Mouse (Mus musculus) Patski (cell line): ENCODE results near the gene Abi1. TPM values are rescaled to one million over a fixed set of nuclear protein-coding genes. Genes with fewer than 3 reads are reported as not detected.

Experiments used
- ATAC-seq: fragments of 100-300 bp; one replicate; pipeline ENCODE4 v1.8.0; 2021
- CTCF ChIA-PET: fragments of 350-600 bp; sonication (Branson Sonifier 250); formaldehyde crosslinking; loops from one replicate; lab custom pipeline; 2022; ENCODE audit warnings: inconsistent platforms; lab: Charles Lee
- POLR2A ChIA-PET: fragments of 350-600 bp; sonication (Branson Sonifier 250); formaldehyde crosslinking; loops from one replicate; lab custom pipeline; 2022; ENCODE audit warnings: antibody characterized with exemption, inconsistent platforms; lab: Charles Lee
- DNase-seq: peaks from one replicate; pipeline ENCODE4 v3.0.0-alpha.2; 2011; ENCODE audit warnings: low read depth, low spot score
- H3K27me3 ChIP-seq: fragments of 371-371 bp; one replicate; pipeline ENCODE4 v1.5.1; 2021
- CTCF ChIP-seq: fragments of 100-300 bp; IDR thresholded peaks from one replicate; pipeline ENCODE4 v1.5.1; 2021
- in situ Hi-C: fragments of 300-500 bp; cut with MboI; formaldehyde crosslinking; loops from 3 replicates; pipeline ENCODE4 v1.11.1; 2018; ENCODE audit warnings: low pct_unique_long_range_greater_than_20kb, mixed read lengths
- polyA plus RNA-seq: library from polyadenylated mRNA; unstranded; gene quantifications from one replicate; pipeline ENCODE4 v1.2.3, GENCODE M21; 2021

Gene Abi1
- polyA plus RNA-seq, 1 experiment from 2014 or later = 62.8 TPM

- POLR2A ChIA-PET = interaction anchor here (0.7 kb wide), 1 partner anchor 1344 kb away, joined by 4 read pairs; no protein-coding TSS in a partner anchor
- DNase-seq (no peak), ATAC-seq (no peak)
- H3K27me3 ChIP-seq = no peaks in the 10 kb centered on the region
- in situ Hi-C loops = no loop called here
- no peak for TF ChIP-seq CTCF
- CTCF ChIA-PET = no interaction called here
Measured at GRCm38 (mm10) chr2:22918651-22919050, 121.4 kb downstream of the Abi1 start.

- no peaks in the 10 kb centered on the region for H3K27me3 ChIP-seq
- CTCF ChIA-PET = no interaction called here
Measured at GRCm38 (mm10) chr2:22914421-22914820, 125.6 kb downstream of the Abi1 start.

GRCm38 (mm10) chr2:22903947-22904346, 136.1 kb downstream of the Abi1 start:
- H3K27me3 ChIP-seq = no peaks in the 10 kb centered on the region
- DNase-seq (no peak), ATAC-seq (no peak)
- TF ChIP-seq CTCF = no peak
- POLR2A ChIA-PET = no interaction called here
- CTCF ChIA-PET = no interaction called here
- in situ Hi-C loops = no loop called here

More at GRCm38 (mm10) chr2:22914421-22914820, 125.6 kb downstream of the Abi1 start:
- no peak for DNase-seq
- POLR2A ChIA-PET = no interaction called here
- no peak for ATAC-seq
- in situ Hi-C loops = no loop called here
- TF ChIP-seq CTCF = no peak

- ATAC-seq (peak; percentile 99), DNase-seq (peak; percentile 71)
- POLR2A ChIA-PET = no interaction called here
- no peaks in the 10 kb centered on the region for H3K27me3 ChIP-seq
- in situ Hi-C loops = no loop called here
- TF ChIP-seq CTCF = no peak
- CTCF ChIA-PET = interaction anchor here (1.4 kb wide), 2 partner anchors 31 to 101 kb away, joined by 3 read pairs; no protein-coding TSS in a partner anchor
Measured at GRCm38 (mm10) chr2:22895282-22896273, 144.5 kb downstream of the Abi1 start, which contains the start of gene Pdss1. TSS of gene Pdss1 (plus strand) at chr2:22895522.

GRCm38 (mm10) chr2:22894932-22895281, 145.1 kb downstream of the Abi1 start:
- CTCF ChIA-PET = interaction anchor here (1.4 kb wide), 2 partner anchors 30 to 100 kb away, joined by 3 read pairs; no protein-coding TSS in a partner anchor
- ATAC-seq (no peak), DNase-seq (no peak)
- in situ Hi-C loops = no loop called here
- no peak for TF ChIP-seq CTCF
- POLR2A ChIA-PET = no interaction called here
- H3K27me3 ChIP-seq = no peaks in the 10 kb centered on the region

Other genes with a start within 250 kb of the Abi1 start
- 14.9 TPM for gene Pdss1, start 144.7 kb downstream of the Abi1 start, polyA plus RNA-seq
- gene Acbd5, start 27.9 kb upstream of the Abi1 start, polyA plus RNA-seq = 51.7 TPM
- 11.8 TPM for gene Mastl, start 115.8 kb upstream of the Abi1 start, polyA plus RNA-seq
- 60.3 TPM for gene Yme1l1, start 116.1 kb upstream of the Abi1 start, polyA plus RNA-seq
- not detected for gene 4931423N10Rik, start 167.2 kb upstream of the Abi1 start, polyA plus RNA-seq